Mouse (Mus musculus): ENCODE results near the gene Rbm20.

Gene Rbm20

DNA sequence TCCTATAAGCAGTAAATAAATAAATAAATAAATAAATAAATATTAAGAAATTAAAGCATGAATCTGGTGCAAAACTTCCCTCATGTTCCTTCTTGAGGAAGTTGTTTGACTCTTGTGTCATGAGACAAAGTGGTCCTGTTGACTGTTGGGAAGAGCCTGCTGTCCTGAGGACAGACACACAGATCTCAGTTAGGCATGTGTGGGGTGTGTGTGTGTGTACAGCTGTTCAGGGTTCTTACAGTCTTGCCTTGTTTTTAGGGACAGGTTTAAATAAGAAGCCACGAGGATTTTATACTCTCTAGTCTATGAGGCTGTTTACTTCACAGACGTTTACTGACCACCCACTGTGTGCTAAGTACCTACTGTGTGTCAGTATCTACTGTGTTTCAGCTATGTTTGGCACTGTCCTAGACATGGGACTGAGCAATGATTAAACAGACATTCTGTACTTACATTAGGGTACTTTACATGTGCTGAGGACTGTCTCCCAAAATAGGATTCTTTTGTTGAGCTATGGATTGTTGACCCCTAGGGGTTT is 81.8 kb downstream of the Rbm20 start:
- no peak for DNase-seq

DNA sequence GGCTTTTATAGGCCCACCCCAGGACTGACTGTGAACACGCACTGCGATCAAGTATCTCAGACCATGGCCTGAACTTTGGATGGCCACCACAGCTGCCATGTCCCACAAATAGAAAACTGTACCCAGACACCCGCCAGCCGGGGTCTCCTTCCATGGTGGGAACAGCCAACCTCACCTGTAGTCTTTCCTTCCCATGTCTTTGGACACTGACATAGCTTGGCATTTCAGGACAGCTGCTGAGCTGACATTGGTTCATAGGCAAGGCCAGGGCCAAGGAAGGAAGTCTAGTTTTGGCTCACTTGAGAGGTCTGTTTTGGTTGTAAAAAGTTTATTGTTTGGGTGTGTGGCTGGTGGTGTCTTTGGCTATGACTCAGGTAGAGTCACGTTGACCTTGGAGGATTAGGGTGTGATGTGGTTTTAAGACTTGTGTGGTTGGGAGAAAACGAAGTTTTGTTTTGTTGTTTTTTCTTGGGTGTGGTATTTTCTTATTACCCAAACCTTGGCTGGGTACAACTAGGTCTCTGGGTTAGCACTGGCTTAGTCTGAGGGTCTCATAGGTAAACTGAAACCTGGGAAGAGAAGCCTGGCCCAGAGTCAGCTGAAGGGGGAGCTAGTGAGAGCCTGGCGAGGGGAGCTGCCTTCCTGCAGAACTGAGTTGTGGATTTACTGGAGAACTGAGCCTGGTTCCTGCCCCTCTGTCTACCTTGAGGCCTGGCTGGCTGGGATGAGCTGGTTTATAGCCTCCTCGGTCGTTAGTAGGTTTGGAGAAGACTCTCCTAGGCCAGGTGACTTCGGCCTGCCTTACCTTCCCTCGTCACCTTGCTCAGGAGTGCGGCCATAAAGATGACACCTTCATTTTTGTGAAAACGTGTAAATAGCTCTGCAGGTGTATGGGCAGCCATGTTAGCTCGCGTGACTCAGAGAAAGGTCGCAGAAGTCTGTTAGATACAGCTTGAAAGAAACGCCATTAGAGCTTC is 83.3 kb downstream of the Rbm20 start:
- DNase-seq: no peak

DNA sequence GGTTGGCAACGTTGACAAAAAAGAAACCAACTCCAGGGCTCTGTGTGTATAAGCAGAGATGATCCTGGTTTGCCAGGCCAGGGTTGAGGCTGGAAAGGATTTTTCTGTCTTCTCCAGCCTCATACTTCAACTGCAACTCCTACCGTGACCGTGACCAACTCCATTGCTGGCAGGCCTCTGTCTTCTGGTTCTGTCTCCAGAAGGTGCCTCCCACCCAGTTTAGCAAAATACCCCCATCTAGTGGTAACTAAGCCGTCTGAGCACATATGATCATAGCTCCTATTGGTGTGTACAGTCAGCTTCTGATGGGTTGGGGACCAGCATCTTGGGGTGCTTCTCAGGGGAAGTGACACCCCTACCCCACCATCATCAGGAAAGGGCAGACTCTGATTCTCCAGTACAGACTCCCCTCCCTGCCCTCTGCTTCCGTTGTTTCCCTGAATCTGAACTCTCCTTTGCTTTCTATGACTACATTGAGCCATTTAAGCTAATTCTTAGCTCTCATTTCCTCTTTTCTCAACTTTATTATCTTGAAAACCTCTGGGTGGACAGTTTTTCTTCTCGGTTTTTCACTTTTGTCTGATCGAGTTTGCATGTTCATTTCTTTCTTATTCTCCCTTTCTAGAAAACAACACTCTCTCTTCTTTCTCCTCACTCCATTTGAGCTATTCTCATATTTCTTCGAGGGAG is 85.8 kb downstream of the Rbm20 start:
- no peak for DNase-seq

DNA sequence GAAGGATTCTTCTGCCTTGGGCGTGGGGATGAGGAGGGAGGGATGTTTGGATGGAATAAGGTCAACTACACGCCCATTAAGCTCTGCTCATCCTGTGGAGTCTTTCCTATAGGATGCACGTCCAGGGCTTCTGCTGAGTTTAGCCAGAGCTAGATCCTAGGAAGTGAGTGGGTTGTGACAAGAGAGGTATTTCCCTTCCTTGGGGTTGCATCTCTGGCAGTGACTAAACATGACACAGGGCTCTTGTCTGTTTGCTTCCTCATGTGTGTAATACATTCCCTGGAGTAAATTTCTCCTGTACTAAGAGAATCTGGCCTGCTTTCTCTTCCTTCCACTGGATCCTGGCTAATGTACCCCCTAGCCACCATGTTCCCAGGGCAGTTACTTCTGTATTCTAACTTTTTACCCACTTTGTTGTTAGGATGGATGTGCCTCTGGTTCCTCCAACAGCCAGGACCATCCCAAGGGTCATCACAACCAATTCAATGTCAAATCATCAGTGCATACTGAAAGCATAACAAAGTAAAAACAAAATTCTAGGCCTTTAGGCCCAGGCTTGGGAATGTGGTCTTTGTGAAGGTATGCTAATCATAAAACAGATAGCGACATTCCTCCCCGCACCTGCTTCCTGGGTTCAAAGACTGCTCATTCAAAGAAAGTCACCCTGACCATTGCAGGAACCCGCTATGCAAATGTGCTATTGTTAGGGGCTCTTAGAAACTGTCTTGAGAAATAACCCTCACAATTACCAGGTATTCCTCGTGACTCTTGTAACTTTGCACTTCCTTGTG is 87.8 kb downstream of the Rbm20 start:
- no peak for DNase-seq

DNA sequence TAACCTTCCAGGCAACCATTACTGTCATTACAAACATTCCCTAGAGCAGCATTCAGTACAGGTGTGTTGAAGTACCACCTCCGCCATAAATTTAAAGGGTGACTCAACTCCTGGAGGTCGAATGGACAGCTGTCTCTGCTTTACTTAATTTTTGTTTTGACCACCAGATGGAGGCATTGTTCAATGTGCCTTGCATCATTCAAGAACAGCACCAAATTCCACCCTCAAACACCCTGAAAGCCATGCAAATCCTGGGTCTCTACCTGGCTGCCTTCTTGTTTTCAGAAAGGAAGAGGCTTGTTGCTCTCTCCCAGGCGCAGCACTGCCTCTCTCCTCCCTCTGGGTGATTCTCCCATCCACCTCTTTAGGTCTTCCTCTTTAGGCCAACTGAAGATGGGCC is 91.4 kb downstream of the Rbm20 start:
- DNase-seq: peak; percentile 22 to 43

DNA sequence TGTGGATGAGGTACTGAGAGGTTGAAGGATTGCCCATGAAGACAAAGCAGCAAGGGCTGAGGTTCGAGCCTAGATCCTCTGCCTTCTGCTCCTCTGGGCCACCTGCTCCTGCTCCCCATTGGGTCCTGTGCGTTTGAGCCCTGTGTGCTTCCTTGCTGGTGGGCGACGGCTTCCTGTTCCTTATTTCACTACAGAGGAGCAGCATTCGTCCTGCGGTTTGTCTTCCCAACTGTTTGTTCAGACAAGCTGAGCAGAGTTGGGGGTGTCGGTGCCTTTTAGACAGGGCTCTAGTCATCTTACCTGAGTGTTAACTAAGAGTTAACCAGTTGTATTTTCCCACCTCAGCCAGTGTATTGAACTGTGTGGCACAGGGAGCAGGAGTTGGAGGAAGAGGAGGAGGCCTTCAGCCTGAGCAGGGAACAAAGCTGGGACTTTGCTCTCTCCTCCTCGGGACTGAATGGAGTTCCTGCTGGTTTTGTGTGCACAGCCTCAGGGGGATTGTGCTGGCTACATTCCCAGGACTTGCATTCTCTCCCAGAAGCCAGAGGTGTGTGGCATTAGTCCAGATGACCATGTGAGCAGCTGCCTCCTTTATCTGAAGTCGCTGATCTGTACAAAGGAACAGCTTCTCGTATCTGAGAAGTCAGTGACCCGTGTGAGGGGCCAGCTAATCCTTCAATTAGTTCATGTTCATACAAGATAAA is 97.0 kb downstream of the Rbm20 start:
- peak in 1 of 2 experiments; percentile 14 for DNase-seq

DNA sequence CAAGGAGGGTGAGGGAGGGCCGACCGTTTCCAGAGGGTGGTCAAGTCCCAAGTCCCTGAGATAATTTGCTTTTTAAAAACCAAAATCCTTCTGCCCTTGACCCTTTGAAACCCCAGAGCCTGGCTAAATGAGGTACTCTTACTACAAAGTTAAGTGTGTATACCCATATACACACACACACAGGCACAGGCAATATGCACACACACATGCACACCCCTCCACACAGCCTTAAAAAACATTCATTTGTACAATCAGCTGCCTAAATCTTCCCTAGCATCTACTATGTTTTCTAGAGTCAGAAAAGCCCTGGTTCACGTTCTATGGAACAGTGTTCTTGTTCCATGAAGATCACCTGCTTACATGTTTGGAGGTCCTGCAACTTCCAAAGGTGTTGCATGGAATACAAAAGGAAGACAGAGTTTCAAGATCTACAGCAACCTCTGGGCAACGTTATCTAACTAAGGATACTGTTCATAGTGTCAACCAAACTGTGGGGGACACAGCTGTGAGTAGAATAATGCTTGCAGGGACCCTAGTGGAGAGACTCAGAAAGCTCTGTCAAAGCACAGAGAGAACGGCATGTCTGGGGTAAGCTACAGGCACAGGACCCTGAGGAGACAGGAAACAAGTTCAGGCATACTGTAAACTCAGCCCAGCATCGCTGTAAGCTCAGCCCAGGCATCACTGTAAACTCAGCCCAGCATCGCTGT is 97.7 kb downstream of the Rbm20 start:
- DNase-seq: no peak

DNA sequence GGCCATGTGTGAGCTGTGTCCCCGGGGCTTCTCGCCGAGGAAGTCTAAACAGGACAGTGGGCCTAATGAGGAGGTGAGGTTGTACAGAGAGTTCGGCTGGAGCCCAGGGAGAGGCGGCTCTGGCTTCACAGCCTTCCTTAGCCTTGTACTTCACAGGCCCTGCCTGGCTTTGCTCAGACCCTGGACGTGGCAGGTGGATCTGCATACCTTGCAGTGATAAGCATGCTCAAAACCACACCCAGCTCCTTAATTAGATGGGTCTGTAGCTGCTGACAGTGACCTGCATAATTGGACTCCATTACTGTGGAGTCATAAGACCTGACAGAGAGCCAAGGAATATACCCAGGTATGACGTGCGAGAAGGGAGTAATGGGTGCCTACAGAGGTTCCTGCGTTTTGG is 102.3 kb downstream of the Rbm20 start:
- DNase-seq: no peak

DNA sequence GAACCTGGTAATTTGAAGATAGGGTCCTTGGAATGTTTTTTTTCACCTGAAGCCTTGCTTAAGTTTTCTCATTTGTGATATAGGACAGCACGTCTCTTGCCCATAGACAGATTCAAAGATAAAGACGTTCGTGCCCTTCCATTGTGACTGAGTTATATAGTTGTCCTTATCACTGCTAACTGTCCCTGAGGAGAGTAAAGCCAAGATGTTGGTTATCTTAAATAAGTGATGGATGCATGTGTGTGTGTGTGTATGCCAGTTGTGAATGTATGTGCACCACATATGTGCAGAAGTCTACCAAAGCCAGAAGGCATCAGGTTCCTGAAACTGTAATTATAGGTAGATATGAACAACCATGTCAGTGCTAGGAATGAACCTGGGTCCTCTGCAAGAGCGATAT is 102.7 kb downstream of the Rbm20 start:
- DNase-seq: no peak

DNA sequence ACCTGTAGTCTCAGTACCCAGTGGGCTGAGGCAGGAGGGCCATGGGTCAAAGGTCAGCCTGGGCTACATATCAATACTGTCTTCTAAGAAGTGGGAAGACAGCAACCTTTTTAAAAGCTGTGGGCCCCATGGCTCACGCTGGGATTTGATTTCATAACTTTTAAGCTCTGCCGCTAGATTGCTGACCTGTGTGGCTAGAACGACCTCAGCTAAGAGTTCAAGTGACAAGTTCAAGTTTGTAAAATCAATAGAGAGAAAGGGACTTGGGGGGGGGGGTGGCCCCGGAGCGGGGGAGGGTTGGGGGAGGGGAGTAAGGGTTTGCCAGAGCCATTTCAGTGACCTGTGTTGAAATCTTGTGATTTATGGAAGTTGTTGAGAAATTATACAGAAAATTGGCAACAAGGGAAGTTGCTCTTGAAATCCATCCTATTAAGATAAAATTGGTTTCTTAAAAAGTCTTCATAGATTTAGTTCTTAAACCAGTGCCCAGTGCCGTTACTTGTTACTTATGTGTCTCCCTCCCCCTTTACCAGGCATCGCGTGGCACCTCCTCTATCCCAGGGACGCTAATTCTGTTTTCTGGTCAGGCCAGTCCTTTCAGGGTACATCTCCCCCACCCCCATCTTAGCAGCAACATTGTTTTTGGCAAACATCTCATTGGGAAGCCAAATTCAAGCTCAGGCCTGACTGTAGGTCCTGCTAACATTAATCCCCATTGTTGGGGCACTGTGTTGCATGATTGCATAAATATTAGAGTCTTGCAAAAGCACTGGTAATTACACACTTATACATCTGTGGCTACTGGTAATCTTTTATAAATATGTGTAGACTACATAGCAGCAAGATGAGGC is 103.9 kb downstream of the Rbm20 start:
- DNase-seq: no peak

DNA sequence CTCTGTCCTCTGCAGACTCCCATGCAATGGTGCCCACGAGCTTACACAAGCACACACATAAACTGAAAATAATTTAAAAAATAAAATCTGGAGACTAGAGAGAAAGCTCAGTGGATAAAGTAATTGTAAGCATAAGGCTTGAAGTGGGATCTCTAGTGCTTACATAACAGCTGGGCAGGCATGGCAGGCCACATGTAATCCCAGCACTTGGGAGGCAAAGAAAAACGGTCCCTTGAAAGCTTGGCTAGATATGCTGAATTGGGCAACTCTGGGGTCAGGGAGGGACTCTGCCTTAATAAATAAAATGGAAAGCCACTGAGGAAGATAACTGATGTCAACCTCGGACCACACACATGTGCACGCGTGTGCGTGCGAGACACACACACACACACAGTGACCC is 104.7 kb downstream of the Rbm20 start:
- DNase-seq: no peak

DNA sequence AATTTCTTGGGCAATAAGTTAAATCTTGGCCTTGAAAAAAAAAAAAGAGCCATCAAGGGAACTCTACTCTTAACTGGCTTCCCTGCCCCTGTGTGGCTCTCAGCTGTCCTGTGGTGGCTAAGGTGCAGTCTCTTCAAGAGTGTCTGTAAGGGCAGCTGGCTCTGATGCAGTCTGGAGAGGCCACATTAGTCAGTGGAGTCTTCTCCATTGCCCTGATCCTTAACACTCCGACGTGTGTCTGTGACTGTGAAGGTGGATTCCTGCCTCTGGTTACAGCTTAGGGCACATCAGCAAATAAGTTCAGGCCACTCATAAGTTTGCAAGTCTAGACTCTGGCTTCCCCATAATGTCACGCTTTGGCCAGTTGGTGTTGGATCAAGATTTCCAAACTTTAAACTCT is 108.2 kb downstream of the Rbm20 start:
- no peak for DNase-seq

DNA sequence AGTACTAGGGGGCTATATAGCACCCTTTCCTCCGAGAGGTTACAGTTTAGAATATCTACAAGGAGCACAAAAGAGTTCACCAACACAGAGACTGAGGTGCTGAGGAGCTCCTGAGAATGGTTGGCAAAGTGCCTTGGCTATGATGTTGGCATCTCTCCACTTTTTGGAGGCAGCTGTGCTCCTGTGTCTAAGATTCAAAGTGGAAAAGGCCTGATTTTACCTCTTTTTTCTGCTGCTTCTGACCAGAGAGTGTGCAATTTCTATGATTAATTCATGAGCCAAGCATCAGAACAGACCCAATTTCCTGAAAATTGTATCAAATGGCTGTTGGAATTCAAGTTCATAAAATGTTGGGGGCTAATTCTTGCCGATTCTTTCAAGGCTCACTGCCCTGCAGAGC is 109.1 kb downstream of the Rbm20 start:
- peak in 1 of 2 experiments; percentile 18 for DNase-seq

DNA sequence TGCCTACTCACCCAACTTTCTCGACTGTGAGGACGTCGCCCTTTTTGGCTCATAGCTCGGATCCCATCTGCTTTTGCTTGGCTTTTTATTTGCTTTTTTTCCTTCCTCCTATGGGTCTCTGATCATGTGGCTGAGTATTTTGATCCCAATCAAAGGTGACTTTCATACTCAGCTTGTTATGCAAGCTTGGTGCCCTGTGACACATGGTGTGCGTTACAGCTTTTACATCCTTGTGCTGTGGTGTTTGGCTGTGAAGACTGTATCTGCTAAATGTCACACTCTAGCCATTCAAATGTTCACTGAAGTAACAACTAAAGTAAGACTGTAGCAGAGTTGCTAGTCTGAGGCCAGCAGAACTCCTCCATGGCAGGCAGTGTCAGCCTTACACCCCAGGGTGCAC is 109.7 kb downstream of the Rbm20 start:
- no peak for DNase-seq

DNA sequence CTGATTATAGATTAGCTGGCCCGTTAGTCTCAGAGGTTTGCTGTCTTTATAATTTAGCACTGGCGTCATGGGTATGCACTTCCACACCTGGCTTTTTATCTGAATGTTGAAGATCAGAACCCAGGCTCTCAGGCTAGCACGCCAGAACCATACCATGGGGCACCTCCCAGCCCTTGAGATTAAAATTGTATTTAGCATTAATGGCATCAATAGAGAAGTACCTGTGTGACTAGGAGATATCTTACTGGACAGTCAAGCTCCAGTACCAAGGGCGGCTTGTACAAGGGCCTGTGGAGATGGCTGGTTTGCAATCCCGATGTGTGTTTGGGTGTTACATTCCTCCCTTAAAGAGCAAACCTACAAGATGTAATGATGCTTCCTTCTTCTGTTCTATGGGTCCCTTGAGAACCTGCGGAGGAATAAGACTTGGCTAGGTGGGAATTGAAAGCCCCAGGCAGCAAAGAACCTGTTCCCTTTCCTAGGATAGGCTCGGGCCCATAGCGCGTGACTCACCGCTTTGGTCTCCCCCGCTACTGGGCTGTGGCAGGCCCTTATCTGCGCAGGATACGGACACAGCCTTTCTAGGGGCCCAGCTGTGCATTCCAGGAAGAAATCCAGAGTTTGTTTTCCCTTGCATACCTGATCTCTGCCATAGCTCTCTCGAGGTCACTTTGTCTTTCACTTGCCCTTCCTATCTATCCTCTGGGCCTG is 111.7 kb downstream of the Rbm20 start:
- no peak for DNase-seq

DNA sequence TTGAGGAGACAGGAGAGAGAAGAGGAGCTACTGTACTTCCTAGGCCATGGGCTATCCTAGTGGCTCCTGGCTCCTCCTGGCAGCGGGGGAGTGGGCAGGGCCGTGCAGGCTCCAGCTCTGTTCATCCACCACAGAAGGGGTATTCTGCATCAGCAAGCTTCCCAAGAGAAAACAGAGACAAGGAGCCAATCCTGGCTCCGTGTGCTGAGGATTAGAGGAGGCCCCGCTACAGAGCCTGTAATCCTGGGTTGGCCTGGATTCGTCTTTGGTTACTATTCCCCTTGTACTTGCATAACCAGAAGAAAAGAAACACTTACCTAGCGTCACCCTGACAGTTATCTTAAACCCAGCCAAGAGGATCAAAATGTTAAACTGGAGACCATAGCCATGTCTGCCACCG is 112.5 kb downstream of the Rbm20 start:
- no peak for DNase-seq

DNA sequence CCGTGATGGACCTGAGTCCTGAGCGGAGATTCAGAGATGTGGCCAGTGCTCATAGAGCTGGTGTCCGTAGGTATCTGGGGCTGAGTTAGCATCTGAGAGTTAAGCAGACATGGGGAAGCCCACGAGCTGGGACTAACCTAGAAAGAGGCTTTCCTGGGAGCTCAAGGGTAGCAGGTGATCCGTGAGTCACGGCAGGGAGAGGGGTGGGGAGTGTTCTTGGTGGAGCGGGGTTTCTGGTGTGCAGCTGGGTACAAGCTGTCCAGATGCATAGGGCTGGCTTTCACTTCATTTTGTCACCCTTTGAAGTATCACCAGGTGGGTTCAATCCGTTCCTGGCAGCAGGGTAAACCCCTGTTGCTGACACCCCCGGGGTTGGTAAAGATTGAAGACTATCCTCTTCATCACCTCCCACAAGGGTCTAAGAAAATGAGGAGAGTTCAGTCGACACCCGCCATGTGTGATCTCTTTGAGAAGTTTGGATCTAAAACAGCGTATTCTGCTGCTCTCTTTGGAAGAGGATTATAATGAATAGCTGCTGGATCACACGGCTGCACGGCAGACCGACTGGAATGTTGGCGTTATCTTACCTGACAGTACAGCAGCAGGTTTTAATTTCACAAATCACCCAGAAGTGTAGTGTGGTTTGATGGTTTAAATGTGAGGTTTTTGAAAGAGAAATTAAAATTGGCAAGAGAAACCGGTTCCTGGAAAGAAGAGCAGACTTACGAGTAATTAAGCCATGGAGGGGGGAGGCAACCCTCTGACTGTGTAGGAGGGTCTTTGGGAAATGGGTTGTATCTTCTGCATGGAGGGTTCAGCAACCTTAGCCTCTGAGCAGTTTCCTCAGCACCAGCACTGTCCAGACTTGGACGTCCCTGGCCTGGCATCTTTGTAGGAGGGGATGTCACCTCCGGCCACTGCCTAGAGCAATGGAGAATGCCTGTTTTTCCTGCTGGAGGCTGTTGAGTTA is 114.9 kb downstream of the Rbm20 start:
- no peak for DNase-seq

DNA sequence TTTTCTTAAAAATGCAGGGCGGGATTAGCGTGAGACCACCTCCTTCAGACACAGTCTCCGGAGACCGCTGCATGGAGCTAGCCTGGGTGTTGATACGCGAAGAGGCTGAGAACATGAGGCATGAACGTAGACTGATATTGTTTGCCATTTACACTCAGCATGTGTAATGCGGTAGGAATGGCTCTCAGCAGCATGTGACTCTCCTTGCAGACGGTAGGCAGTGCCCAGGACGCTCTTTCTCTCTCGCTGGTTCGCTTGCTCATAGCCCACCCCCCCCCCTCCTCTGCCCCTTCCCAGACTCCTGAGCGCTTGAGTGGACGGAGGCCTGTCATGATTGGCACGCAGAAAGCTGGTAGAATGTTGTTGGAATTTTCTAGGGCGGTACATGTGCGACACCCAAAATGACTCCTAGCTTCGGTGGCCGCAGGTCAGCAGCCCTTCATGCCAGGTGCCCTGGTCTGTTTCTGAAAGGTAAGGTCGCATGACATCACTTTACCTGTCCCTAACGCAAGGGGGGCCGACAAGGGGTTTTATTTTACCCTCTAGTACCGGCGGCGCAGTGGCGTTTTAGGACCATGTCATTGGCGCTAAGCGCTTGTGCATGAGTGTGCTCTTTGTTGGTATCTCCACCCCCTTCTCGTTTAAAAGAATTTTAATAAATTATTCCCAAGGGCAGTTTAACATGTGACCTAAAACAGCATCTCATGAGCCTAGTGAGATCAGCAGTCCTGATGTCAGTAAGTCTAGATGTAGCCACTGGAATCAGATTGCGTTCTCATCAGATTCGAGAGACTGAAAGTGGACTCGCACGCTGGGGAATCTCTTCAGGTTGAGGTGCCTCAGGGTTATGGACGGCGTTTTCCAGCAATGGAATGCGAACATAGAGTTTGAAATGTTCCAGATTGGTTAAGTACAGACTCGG is 116.1 kb downstream of the Rbm20 start:
- DNase-seq: no peak

All from cerebellum, postnatal 25 days (tissue).